Mouse (Mus musculus) testis, adult 2 months (tissue): ENCODE data around the gene Loxl4.

Source experiments
- CTCF ChIP-seq: fragments of 200-500 bp; IDR thresholded peaks from 2 replicates; pipeline ENCODE4 v1.5.1; 2012; ENCODE audit warnings: low read depth, mild to moderate bottlenecking, inconsistent platforms, low read length, moderate library complexity; ENCODE audit not compliant: control insufficient read depth, insufficient read depth, insufficient replicate concordance
- POLR2A ChIP-seq: fragments of 200-500 bp; IDR thresholded peaks from 2 replicates; pipeline ENCODE4 v1.6.1; 2012; ENCODE audit warnings: low read depth, mild to moderate bottlenecking, inconsistent platforms, low read length, moderate library complexity; ENCODE audit not compliant: control insufficient read depth

DNA sequence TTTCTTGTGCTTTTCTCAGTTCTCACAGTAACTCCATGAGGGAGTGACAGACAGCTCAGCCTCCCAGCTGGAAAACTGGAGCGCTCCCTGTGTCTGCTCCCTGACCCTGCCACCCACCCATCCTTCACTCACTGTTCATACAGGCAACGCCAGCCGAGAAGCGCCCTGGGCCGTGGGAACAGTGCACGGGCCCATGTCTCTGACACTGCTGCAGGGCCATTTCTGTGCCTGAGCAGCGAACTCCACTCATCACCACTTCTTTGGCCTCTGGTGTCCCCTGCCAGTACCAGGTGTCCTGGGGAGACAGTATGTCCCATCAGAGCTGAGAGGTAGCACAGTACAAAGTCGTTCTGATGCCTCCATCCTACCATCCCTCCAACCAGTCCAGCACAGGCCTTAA lies 10.6 kb downstream of the Loxl4 start:
- TF ChIP-seq CTCF (no peak), POLR2A (no peak)
